In genomic region chr9:42460353-42460752, GRCm38 (mm10) we compare ENCODE assay signal across 17 mouse cellular contexts. TPM values are rescaled to one million over a fixed set of nuclear protein-coding genes. Genes with fewer than 3 reads are reported as not detected.
DNase-seq lines count a peak whose midpoint lies in the region; ATAC-seq and TF ChIP-seq lines count a peak whose summit lies in the region.
"Had no signal": no experiment of that assay in that cellular context is flagged by ENCODE, and none has a peak within 500 bp of the region (broad histone marks: within the 10 kb centered on the region; RNA-seq: fewer than 3 reads in every experiment).

No protein-coding gene starts in this region.

- no peak for TF ChIP-seq CTCF in lung, postnatal 0 days (IDR thresholded peaks at IDR 0.05)

- H3K27ac ChIP-seq in heart, embryonic 11.5 days (ENCODE audit: low read depth, low read length), result peak overlapping the region; percentile 37; the same call in 1 of the 2 replicates
- H3K27ac ChIP-seq in lung, postnatal 0 days (ENCODE audit: low read length), result no peak overlapping the region
- peak overlapping the region; percentile 93; the same call in 1 of the 2 replicates for H3K27ac ChIP-seq in liver, embryonic 11.5 days (ENCODE audit: low read depth, low read length)
- H3K27ac ChIP-seq: embryonic facial prominence, embryonic 12.5 days; heart, adult 2 months; hindbrain, embryonic 15.5 days; midbrain, embryonic 12.5 days had no signal

- 79% methylated on average over 10 of the region's 10 CpGs for WGBS in heart, embryonic 11.5 days (ENCODE audit: insufficient replicate concordance)
- WGBS in lung, postnatal 0 days, result 66% methylated on average over 10 of the region's 10 CpGs
- 78% methylated on average over 10 of the region's 10 CpGs for whole genome bisulfite sequencing in liver, embryonic 11.5 days

- peaks cover 58% of the 10 kb centered on the region for H3K27me3 ChIP-seq in heart, embryonic 11.5 days (ENCODE audit: control insufficient read depth, insufficient read depth, low read length)
- no peaks in the 10 kb centered on the region for H3K27me3 ChIP-seq in lung, postnatal 0 days (replicated peaks; ENCODE audit: insufficient read depth, low read length)
- H3K27me3 ChIP-seq in liver, embryonic 11.5 days (replicated peaks; ENCODE audit: control insufficient read depth, insufficient read depth, low read length), result no peaks in the 10 kb centered on the region
- H3K27me3 ChIP-seq: CH12.LX; embryonic facial prominence, embryonic 12.5 days; hindbrain, embryonic 15.5 days; midbrain, embryonic 12.5 days had no signal

- TF ChIP-seq EP300 in lung, postnatal 0 days (IDR thresholded peaks at IDR 0.05), result no peak

- no peaks in the 10 kb centered on the region for H3K36me3 ChIP-seq in heart, embryonic 11.5 days (ENCODE audit: control insufficient read depth, insufficient read depth, low read length)
- no peaks in the 10 kb centered on the region for H3K36me3 ChIP-seq in lung, postnatal 0 days (ENCODE audit: insufficient read depth, low read length)
- H3K36me3 ChIP-seq in liver, embryonic 11.5 days (ENCODE audit: control insufficient read depth, insufficient read depth, low read length), result no peaks in the 10 kb centered on the region
- H3K36me3 ChIP-seq: embryonic facial prominence, embryonic 12.5 days; hindbrain, embryonic 15.5 days; midbrain, embryonic 12.5 days had no signal

- no peak overlapping the region for H3K4me2 ChIP-seq in heart, embryonic 11.5 days
- H3K4me2 ChIP-seq in lung, postnatal 0 days (replicated peaks; ENCODE audit: low read depth, low read length), result no peak overlapping the region
- peak overlapping the region; percentile 70 for H3K4me2 ChIP-seq in liver, embryonic 11.5 days
- H3K4me2 ChIP-seq: embryonic facial prominence, embryonic 12.5 days; hindbrain, embryonic 15.5 days; midbrain, embryonic 12.5 days had no signal

- H3K4me3 ChIP-seq in heart, embryonic 11.5 days (ENCODE audit: low read depth, low read length), result no peak overlapping the region
- H3K4me3 ChIP-seq in lung, postnatal 0 days (ENCODE audit: low read depth, low read length), result no peak overlapping the region
- peak overlapping the region; percentile 39; the same call in 1 of the 2 replicates for H3K4me3 ChIP-seq in liver, embryonic 11.5 days (ENCODE audit: low read depth, low read length)
- H3K4me3 ChIP-seq: embryonic facial prominence, embryonic 12.5 days; heart, adult 2 months; hindbrain, embryonic 15.5 days; midbrain, embryonic 12.5 days had no signal

- intact Hi-C loops in heart, postnatal 36 days (cut with DNase I), result no loop called here

- ATAC-seq in heart, embryonic 11.5 days (replicated peaks; ENCODE audit: insufficient number of reproducible peaks, low FRiP score, low TSS enrichment), result no peak
- ATAC-seq in lung, postnatal 0 days, result no peak
- ATAC-seq in liver, embryonic 11.5 days (replicated peaks; ENCODE audit: low FRiP score), result no peak
- ATAC-seq: intestine, embryonic 16.5 days had no signal

- H3K4me1 ChIP-seq in heart, embryonic 11.5 days (ENCODE audit: control insufficient read depth, insufficient read depth, low read length), result peaks cover 13% of the 10 kb centered on the region
- peaks cover 37% of the 10 kb centered on the region for H3K4me1 ChIP-seq in lung, postnatal 0 days (ENCODE audit: insufficient read depth, low read depth, low read length)
- peaks cover 48% of the 10 kb centered on the region for H3K4me1 ChIP-seq in liver, embryonic 11.5 days (replicated peaks; ENCODE audit: control insufficient read depth, insufficient read depth, low read length)

- no peaks in the 10 kb centered on the region for H3K9me3 ChIP-seq in heart, embryonic 11.5 days (replicated peaks; ENCODE audit: control insufficient read depth, low read length)
- no peaks in the 10 kb centered on the region for H3K9me3 ChIP-seq in lung, postnatal 0 days (ENCODE audit: low read length)
- H3K9me3 ChIP-seq in liver, embryonic 11.5 days (ENCODE audit: control insufficient read depth, low read length), result no peaks in the 10 kb centered on the region
- H3K9me3 ChIP-seq: embryonic facial prominence, embryonic 12.5 days; hindbrain, embryonic 15.5 days; midbrain, embryonic 12.5 days had no signal

- H3K9ac ChIP-seq in heart, embryonic 11.5 days (ENCODE audit: low read depth, low read length), result no peak overlapping the region
- H3K9ac ChIP-seq in lung, postnatal 0 days (replicated peaks; ENCODE audit: low read depth), result no peak overlapping the region
- no peak overlapping the region; the same call in 1 of the 2 replicates for H3K9ac ChIP-seq in liver, embryonic 11.5 days (ENCODE audit: low read depth, low read length)
- H3K9ac ChIP-seq: embryonic facial prominence, embryonic 12.5 days; hindbrain, embryonic 15.5 days; midbrain, embryonic 12.5 days had no signal

- DNase-seq in heart, postnatal 36 days, result no peak
- peak; percentile 21 for DNase-seq in lung, postnatal 0 days (ENCODE audit: low spot score)
- DNase-seq in lung, postnatal 14 days, result no peak
- no peak for DNase-seq in liver, embryonic 11.5 days (ENCODE audit: low spot score)
- DNase-seq in right cerebral cortex, postnatal 10 days (ENCODE audit: low spot score in 2 of 2), result no peak
- no peak for DNase-seq in retina, postnatal 1 day
- DNase-seq: gastrocnemius, postnatal 10 days; heart, adult 2 months; heart, postnatal 10 days; lung, postnatal 4 days; thymus, postnatal 25 days had no signal

RNA-seq across cellular contexts. Expression of gene Tbcel, which starts 47.3 kb away (rescaled TPM):
- polyA plus RNA-seq in heart, embryonic 11.5 days (2014; fragmentation: Nextera tagmentation; extraction: Ambion mirVana), result 4.3 and 4.6 TPM in 2 replicates
- total RNA-seq in heart, postnatal 36 days (2021), result 10 to 100 TPM; 20.4 to 20.6 TPM
- 7.9 and 9.0 TPM in 2 replicates for polyA plus RNA-seq in lung, postnatal 0 days (2015; fragmentation: Nextera tagmentation; extraction: Ambion mirVana)
- 6.4 TPM in 2 replicates for polyA plus RNA-seq in liver, embryonic 11.5 days (2014; fragmentation: Nextera tagmentation; extraction: Ambion mirVana)
